Mouse (Mus musculus): ENCODE data around the gene Tpx2. TPM values are rescaled to one million over a fixed set of nuclear protein-coding genes. Genes with fewer than 3 reads are reported as not detected.

Tpx2 gene
- polyA plus RNA-seq, 1 experiment from 2014 or later, result 15.1 TPM

DNA sequence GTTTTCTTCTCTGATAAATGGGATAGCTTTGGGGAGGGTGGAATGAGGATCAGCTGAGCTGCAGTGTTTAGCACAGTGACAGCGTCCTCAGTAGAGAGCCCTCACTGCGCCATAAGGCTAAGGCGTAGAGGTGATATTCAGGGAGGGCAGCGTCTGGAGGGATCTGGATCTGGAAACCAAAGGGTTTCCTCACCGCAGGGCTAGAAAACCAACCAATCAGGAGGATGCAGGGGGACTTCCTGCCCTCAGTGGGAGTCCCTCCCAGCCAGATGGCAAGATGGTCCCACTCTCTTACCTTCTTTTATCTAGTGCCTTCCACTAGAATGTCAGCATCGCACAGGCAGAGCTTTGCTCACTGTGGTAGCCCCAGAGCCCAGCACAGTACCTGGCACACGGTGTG lies 94.0 kb downstream of the Tpx2 start:
- ATAC-seq (ENCODE audit: low read depth), result no peak
- Histone ChIP-seq H3K9ac (no peak overlapping the region), H3K27ac (replicated peaks) (no peak overlapping the region), H3K4me3 (no peak overlapping the region), H3K9me3 (no peaks in the 10 kb centered on the region), H3K4me2 (no peak overlapping the region), H3K36me3 (no peaks in the 10 kb centered on the region), H3K27me3 (peaks cover 82% of the 10 kb centered on the region), H3K4me1 (replicated peaks) (peaks cover 15% of the 10 kb centered on the region)
- 38% methylated on average over 7 of the region's 7 CpGs for WGBS

DNA sequence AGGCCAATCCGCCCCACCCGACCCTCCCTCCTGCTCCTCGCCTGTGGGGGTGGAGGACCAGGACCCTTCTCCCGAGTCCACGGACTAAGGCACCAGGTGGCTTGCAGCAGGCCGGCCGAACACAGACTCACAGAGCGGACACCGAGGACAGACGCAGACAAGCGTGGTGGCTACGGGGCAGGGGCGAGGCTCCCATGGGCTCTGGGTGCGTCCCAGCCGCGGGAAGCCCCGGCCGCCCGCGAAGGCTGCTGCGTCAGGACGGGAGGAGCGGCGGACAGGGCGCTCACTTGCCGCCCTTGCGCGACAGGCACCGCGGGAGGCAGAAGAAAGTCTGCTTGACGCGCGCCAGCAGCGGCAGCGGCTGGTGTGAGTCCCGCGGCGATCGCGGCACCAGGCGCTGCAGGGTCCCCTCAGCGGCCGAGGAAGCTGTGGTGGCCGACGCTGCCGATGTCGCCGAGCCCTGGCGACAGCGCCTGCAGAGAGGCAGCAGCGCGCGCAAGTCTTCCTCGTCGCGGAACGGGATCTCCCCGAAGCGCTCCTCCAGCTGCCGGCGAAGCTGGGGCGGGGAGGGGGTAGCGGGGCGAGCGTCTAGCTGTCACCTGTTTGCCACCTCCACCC lies 95.2 kb downstream of the Tpx2 start:
- Histone ChIP-seq H3K27ac (replicated peaks) (no peak overlapping the region), H3K4me1 (replicated peaks) (peaks cover 15% of the 10 kb centered on the region), H3K9ac (peak overlapping the region; percentile 72), H3K27me3 (peaks cover 94% of the 10 kb centered on the region), H3K4me3 (peak overlapping the region; percentile 44), H3K9me3 (no peaks in the 10 kb centered on the region), H3K36me3 (no peaks in the 10 kb centered on the region), H3K4me2 (peak overlapping the region; percentile 90)
- no peak for ATAC-seq (ENCODE audit: low read depth)
- WGBS, result under 1% methylated on average over 61 of the region's 65 CpGs

DNA sequence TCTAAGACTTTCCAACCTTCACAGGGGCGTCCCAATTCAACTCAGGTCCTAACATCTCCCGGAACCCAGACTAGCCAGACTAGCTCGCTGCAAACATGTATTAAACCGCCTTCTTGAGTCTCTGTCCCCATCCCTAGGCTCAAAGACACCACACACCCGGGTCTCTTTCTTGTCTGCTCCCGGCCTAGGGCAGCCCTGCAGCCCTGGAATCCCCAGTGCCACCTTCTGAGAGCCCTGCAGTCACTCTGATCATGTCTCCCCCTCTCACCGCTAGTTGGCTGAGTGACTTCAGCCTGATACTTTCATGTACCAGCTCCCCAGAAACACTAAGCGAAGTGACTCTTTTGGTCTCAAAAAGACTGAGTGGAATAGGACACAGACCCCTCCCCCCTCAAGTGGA lies 95.8 kb downstream of the Tpx2 start:
- peak overlapping the region; percentile 44 for H3K4me3 ChIP-seq
- H3K36me3 ChIP-seq, result no peaks in the 10 kb centered on the region
- H3K9me3 ChIP-seq, result no peaks in the 10 kb centered on the region
- WGBS, result 8% methylated on average over 8 of the region's 8 CpGs
- H3K9ac ChIP-seq, result peak overlapping the region; percentile 72
- ATAC-seq (ENCODE audit: low read depth), result no peak
- peak overlapping the region; percentile 90 for H3K4me2 ChIP-seq
- peaks cover 15% of the 10 kb centered on the region for H3K4me1 ChIP-seq (replicated peaks)
- no peak overlapping the region for H3K27ac ChIP-seq (replicated peaks)
- H3K27me3 ChIP-seq, result peaks cover 97% of the 10 kb centered on the region

DNA sequence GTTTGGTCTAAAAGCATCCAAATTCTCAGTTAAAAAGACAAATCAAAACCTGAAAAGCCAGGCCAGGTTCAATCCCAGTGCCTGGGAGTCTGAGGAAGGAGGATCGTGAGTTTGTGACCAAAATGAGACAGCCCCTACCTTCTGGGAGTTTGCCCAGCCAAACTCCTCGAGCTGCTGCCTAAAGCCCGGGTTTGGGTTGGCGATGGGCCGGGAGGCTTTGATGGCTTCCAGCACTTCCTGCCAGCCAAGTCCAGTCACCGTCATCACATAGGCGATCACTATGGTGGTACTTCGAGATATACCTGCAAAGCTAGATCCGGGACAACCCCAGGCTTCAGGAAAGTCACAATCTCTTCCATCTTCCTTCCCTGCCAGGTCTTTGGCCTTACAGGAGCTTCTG lies 96.2 kb downstream of the Tpx2 start:
- H3K4me3 ChIP-seq, result no peak overlapping the region
- peaks cover 15% of the 10 kb centered on the region for H3K4me1 ChIP-seq (replicated peaks)
- ATAC-seq (ENCODE audit: low read depth), result no peak
- no peaks in the 10 kb centered on the region for H3K36me3 ChIP-seq
- no peak overlapping the region for H3K9ac ChIP-seq
- H3K27me3 ChIP-seq, result peaks cover 97% of the 10 kb centered on the region
- WGBS, result 56% methylated on average over 9 of the region's 9 CpGs
- no peak overlapping the region for H3K27ac ChIP-seq (replicated peaks)
- no peak overlapping the region for H3K4me2 ChIP-seq
- no peaks in the 10 kb centered on the region for H3K9me3 ChIP-seq

Small RNAs within 50 kb of the gene (microRNA-seq; reads per million reads assigned to microRNA genes)
- gene Mir5622, result 1.0 reads per million

Other genes starting within 250 kb of the Tpx2 start
- not detected in 2 replicates for gene Defb45, start 248.6 kb upstream of the Tpx2 start, polyA plus RNA-seq (2015; fragmentation: Nextera tagmentation; extraction: Ambion mirVana)
- not detected in 2 replicates for gene Defb36, start 243.6 kb upstream of the Tpx2 start, polyA plus RNA-seq (2015; fragmentation: Nextera tagmentation; extraction: Ambion mirVana)
- not detected in 2 replicates for gene Defb25, start 224.9 kb upstream of the Tpx2 start, polyA plus RNA-seq (2015; fragmentation: Nextera tagmentation; extraction: Ambion mirVana)
- 0.32 and 0.72 TPM in 2 replicates for gene Rem1, start 221.0 kb upstream of the Tpx2 start, polyA plus RNA-seq (2015; fragmentation: Nextera tagmentation; extraction: Ambion mirVana)
- gene H13, start 178.5 kb upstream of the Tpx2 start, polyA plus RNA-seq (2015; fragmentation: Nextera tagmentation; extraction: Ambion mirVana), result 149 and 155 TPM in 2 replicates
- 45.5 TPM in 2 replicates for gene Mcts2, start 160.9 kb upstream of the Tpx2 start, polyA plus RNA-seq (2015; fragmentation: Nextera tagmentation; extraction: Ambion mirVana)
- 63.6 and 68.2 TPM in 2 replicates for gene Id1, start 111.7 kb upstream of the Tpx2 start, polyA plus RNA-seq (2015; fragmentation: Nextera tagmentation; extraction: Ambion mirVana)
- gene Cox4i2, start 93.8 kb upstream of the Tpx2 start, polyA plus RNA-seq (2015; fragmentation: Nextera tagmentation; extraction: Ambion mirVana), result 4.5 and 4.7 TPM in 2 replicates
- 151 and 153 TPM in 2 replicates for gene Bcl2l1, start 16.2 kb upstream of the Tpx2 start, polyA plus RNA-seq (2015; fragmentation: Nextera tagmentation; extraction: Ambion mirVana)
- gene Mylk2, start 63.4 kb downstream of the Tpx2 start, polyA plus RNA-seq (2015; fragmentation: Nextera tagmentation; extraction: Ambion mirVana), result not detected in 2 replicates
- 3.5 and 3.6 TPM in 2 replicates for gene Foxs1, start 85.2 kb downstream of the Tpx2 start, polyA plus RNA-seq (2015; fragmentation: Nextera tagmentation; extraction: Ambion mirVana)
- gene Dusp15, start 103.7 kb downstream of the Tpx2 start, polyA plus RNA-seq (2015; fragmentation: Nextera tagmentation; extraction: Ambion mirVana), result 7.8 and 9.9 TPM in 2 replicates
- gene Ttll9, start 114.5 kb downstream of the Tpx2 start, polyA plus RNA-seq (2015; fragmentation: Nextera tagmentation; extraction: Ambion mirVana), result 4.3 and 4.9 TPM in 2 replicates
- 192 and 206 TPM in 2 replicates for gene Pdrg1, start 167.5 kb downstream of the Tpx2 start, polyA plus RNA-seq (2015; fragmentation: Nextera tagmentation; extraction: Ambion mirVana)
- gene Xkr7, start 183.9 kb downstream of the Tpx2 start, polyA plus RNA-seq (2015; fragmentation: Nextera tagmentation; extraction: Ambion mirVana), result 1.5 and 2.3 TPM in 2 replicates
- 2.4 and 3.4 TPM in 2 replicates for gene Ccm2l, start 218.0 kb downstream of the Tpx2 start, polyA plus RNA-seq (2015; fragmentation: Nextera tagmentation; extraction: Ambion mirVana)

All from neural tube, embryonic 13.5 days (tissue).